Mouse (Mus musculus): Measurements from ENCODE around the gene Wdhd1.

DNA sequence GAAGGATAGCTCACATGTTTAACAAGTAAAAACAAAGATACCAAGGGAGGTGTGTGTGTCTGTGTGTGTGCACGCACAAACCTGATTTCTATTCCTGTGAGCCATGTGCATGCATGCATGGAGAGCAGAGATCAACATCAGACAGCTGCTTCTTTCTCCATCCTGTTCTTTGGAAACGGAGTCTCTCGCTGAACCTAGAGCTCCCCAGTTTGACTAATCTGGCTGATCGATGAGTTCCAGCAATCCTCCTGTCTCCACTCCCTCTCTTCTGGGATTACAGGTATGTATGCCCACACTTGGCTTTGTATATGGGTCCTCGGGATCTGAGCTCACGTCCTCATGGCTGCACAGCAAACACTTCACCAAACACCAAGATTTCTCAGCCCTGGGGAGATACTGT is 83.2 kb downstream of the Wdhd1 start:
- TF ChIP-seq CTCF (IDR thresholded peaks at IDR 0.05; ENCODE audit: low read depth) (no peak), EP300 (optimal IDR thresholded peaks at IDR 0.05) (no peak)
